Mouse (Mus musculus): ENCODE results near the gene Pebp1. TPM values are rescaled to one million over a fixed set of nuclear protein-coding genes. Genes with fewer than 3 reads are reported as not detected.
A peak's percentile ranks its signal among the peaks of the same experiment; 100 is the strongest.

Gene Pebp1
- polyA plus RNA-seq, 1 experiment from 2014 or later = 763 TPM

- no peaks in the 10 kb centered on the region for H3K9me3 ChIP-seq
- peaks cover 22% of the 10 kb centered on the region for H3K36me3 ChIP-seq
- H3K4me2 ChIP-seq (replicated peaks) = no peak overlapping the region
- 84% methylated on average over 3 of the region's 3 CpGs for WGBS
- no peak overlapping the region for H3K27ac ChIP-seq
- H3K27me3 ChIP-seq = no peaks in the 10 kb centered on the region
- no peak overlapping the region for H3K9ac ChIP-seq
- no peak; the same call in 1 of the 2 replicates for ATAC-seq (ENCODE audit: low FRiP score, low read depth)
- H3K4me1 ChIP-seq = peaks cover 11% of the 10 kb centered on the region; the same call in 1 of the 2 replicates
- H3K4me3 ChIP-seq = no peak overlapping the region
These were observed 35.7 kb downstream of the Pebp1 start for GRCm38 (mm10) chr5:117251763-117252162.

DNA sequence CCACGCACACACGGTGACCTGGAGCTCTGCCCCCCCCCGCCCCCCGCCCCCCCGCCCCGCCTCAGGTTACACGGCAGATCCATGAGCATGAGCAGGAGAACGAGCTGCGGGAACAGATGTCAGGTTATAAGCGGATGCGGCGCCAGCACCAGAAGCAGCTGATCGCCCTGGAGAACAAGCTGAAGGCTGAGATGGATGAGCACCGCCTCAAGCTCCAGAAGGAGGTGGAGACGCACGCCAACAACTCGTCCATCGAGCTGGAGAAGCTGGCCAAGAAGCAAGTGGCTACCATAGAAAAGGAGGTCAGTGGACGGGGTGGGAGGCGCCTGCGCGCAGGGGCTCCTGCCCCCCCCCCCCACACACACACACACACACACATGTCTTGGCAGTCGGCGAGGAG lies 36.6 kb downstream of the Pebp1 start:
- H3K9ac ChIP-seq = no peak overlapping the region
- ATAC-seq (ENCODE audit: low FRiP score, low read depth) = no peak
- H3K27ac ChIP-seq = no peak overlapping the region
- H3K4me3 ChIP-seq = no peak overlapping the region
- H3K4me2 ChIP-seq (replicated peaks) = no peak overlapping the region
- no peaks in the 10 kb centered on the region for H3K27me3 ChIP-seq
- H3K36me3 ChIP-seq = peaks cover 13% of the 10 kb centered on the region
- no peaks in the 10 kb centered on the region for H3K9me3 ChIP-seq
- WGBS = 52% methylated on average over 24 of the region's 24 CpGs
- peaks cover 11% of the 10 kb centered on the region; the same call in 1 of the 2 replicates for H3K4me1 ChIP-seq

DNA sequence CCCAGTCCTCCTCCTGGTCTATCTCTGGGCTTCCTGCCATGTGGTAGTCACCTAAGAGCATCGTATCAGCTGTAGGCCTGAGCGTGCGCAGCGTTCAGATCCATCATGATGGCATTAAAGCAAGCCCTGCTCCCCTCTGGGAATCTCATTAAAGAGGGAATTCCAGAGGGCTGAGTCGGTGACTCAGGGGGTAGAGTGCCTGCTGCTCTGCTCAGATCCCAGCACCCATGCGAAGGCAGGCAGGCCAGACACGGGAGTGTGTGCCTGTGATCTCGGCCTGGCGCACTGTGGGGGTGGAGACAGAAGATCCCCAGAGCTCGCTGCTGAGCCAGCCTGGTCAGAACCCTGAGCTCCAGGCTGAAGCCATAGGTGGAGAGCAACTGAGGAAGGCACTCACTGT lies 39.1 kb downstream of the Pebp1 start:
- no peak overlapping the region for H3K4me2 ChIP-seq (replicated peaks)
- ATAC-seq (ENCODE audit: low FRiP score, low read depth) = no peak
- no peak overlapping the region for H3K4me3 ChIP-seq
- H3K4me1 ChIP-seq = peaks cover 11% of the 10 kb centered on the region; the same call in 1 of the 2 replicates
- 19% methylated on average over 10 of the region's 10 CpGs for WGBS
- H3K9me3 ChIP-seq = no peaks in the 10 kb centered on the region
- no peak overlapping the region for H3K27ac ChIP-seq
- no peak overlapping the region for H3K9ac ChIP-seq
- peaks cover 11% of the 10 kb centered on the region for H3K36me3 ChIP-seq
- peaks cover 2% of the 10 kb centered on the region for H3K27me3 ChIP-seq

DNA sequence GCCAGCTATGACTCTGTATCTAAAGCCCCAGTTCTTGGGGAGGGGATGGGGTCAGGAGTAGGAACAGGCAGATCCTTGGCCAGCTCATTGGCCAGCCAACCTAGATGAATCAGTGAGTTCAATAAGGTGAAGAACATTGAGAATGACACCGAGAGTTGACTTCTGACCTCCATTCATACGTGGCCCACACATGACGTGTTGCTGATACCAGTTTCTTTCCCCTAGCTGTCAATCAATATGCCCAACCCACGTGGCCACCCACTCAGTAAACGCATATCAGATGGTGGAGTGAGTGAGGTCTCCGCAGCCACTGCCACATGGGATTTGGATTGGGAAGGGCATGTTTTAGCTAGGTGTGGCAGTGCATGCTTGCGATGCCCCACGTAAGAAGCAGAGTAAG lies 42.3 kb downstream of the Pebp1 start:
- H3K36me3 ChIP-seq = no peaks in the 10 kb centered on the region
- ATAC-seq (ENCODE audit: low FRiP score, low read depth) = no peak
- no peak overlapping the region for H3K4me3 ChIP-seq
- peaks cover 20% of the 10 kb centered on the region for H3K4me1 ChIP-seq
- WGBS = 86% methylated on average over 8 of the region's 8 CpGs
- no peak overlapping the region for H3K9ac ChIP-seq
- H3K27me3 ChIP-seq = peaks cover 24% of the 10 kb centered on the region
- no peak overlapping the region for H3K27ac ChIP-seq
- H3K9me3 ChIP-seq = no peaks in the 10 kb centered on the region
- H3K4me2 ChIP-seq (replicated peaks) = no peak overlapping the region

DNA sequence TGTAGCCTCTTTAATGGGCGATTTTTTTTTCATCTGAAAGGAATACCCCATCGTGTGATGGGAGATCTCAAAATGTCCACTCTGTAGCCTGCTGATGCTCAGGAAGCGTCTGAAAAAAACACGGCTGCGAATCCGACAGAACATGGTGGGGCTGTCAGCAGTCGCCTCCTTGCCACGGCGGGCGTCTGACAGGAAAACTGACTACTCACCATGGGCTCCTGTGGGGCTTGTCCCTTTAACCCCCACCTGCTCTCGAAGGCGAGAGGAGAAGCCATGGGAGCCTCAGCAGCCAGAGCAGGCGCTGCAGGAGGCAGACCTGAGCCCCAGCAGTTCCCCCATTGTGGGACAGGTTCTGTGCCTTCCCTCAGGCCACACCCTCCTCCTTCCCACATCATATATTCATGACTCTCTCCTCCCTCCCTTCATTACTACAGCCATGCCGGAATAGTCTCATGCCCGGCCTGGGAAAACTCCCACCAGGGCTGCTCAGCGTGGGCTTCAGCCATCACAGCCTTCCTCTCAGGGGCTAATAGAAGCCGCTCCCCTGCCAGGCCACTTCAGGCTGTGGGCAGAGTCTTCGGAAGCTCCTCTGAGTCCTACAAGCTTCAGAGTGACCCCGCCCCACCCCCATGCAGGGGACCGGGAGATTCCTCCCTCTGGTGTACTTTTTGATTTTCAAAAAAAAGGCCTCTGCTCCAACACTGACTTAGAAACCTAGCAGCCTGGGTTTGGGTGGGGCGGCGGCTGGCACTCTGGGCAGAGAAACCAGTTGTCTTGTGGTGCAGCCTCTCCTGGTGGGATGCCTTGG lies 44.5 kb downstream of the Pebp1 start:
- H3K9me3 ChIP-seq = no peaks in the 10 kb centered on the region
- ATAC-seq (ENCODE audit: low FRiP score, low read depth) = no peak
- 28% methylated on average over 22 of the region's 22 CpGs for WGBS
- H3K9ac ChIP-seq = peak overlapping the region; percentile 48; the same call in 1 of the 2 replicates
- peaks cover 28% of the 10 kb centered on the region for H3K27me3 ChIP-seq
- peak overlapping the region; percentile 56 for H3K4me2 ChIP-seq (replicated peaks)
- peak overlapping the region; percentile 29 for H3K4me3 ChIP-seq
- no peak overlapping the region for H3K27ac ChIP-seq
- H3K36me3 ChIP-seq = no peaks in the 10 kb centered on the region
- H3K4me1 ChIP-seq = peaks cover 18% of the 10 kb centered on the region

DNA sequence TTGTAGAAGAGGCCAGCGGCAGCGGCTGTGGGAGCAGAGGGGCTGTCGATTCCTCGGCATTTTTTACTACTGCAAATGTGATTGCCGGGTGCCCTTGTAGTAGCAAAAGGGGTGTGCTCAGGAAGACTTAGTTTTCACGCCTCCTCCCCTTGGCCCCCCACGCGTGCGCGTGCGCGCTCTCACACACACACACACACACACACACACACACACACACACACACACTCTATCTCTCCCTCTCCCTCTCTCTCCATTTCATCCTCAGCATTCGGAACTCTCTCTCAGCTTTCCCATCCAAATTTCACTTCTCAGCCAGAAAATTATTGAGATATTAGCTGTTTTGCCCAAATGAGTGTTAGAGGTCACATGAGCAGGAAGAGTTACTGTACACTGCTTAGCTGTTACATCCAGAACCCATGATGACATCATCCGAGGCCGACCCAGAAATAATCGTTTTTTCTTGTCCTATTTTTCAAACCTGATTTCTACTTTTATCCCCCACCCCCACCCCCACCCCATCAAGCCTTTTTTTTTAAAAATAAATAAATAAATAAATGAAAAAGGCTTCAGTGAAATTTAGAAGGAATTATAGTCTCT lies 45.4 kb downstream of the Pebp1 start:
- Histone ChIP-seq H3K27me3 (peaks cover 28% of the 10 kb centered on the region), H3K9me3 (no peaks in the 10 kb centered on the region), H3K4me3 (peak overlapping the region; percentile 7; the same call in 1 of the 2 replicates), H3K36me3 (no peaks in the 10 kb centered on the region), H3K27ac (no peak overlapping the region), H3K4me1 (peaks cover 18% of the 10 kb centered on the region), H3K4me2 (replicated peaks) (peak overlapping the region; percentile 77; the same call in 1 of the 2 replicates), H3K9ac (no peak overlapping the region)
- 38% methylated on average over 10 of the region's 16 CpGs for WGBS
- ATAC-seq (ENCODE audit: low FRiP score, low read depth) = no peak

DNA sequence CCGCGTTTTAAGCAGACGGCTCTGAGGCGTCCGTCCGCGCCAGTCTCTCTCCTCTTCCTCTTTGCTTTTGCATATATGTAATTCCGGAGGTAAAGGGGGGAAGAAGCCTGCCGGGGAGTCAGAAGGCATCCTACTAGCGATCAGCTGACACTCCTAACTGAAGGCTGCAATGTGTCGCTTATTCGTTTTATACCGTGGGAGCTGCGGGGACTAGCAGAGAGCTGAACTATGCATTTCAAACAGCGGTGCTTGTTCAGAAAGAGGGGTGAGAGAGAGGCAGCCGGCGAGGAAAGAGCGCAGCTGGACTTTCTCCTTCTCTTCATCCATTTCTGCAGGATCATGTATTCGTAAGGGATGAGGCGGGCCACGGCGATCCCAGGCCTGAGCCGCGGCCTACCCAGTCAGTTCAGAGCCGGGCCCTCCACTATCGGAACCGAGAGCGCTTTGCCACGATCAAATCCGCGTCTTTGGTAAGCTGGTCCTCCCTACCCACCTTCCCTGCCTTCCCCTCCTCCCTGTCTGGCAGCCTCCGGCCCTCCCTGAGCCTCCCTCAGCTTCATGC lies 46.6 kb downstream of the Pebp1 start:
- peaks cover 28% of the 10 kb centered on the region for H3K27me3 ChIP-seq
- H3K4me3 ChIP-seq = peak overlapping the region; percentile 47
- H3K36me3 ChIP-seq = no peaks in the 10 kb centered on the region
- no peak overlapping the region for H3K27ac ChIP-seq
- no peaks in the 10 kb centered on the region for H3K9me3 ChIP-seq
- peak overlapping the region; percentile 58 for H3K9ac ChIP-seq
- 3% methylated on average over 32 of the region's 32 CpGs for WGBS
- H3K4me2 ChIP-seq (replicated peaks) = peak overlapping the region; percentile 77
- no peak; the same call in 1 of the 2 replicates for ATAC-seq (ENCODE audit: low FRiP score, low read depth)
- H3K4me1 ChIP-seq = peaks cover 18% of the 10 kb centered on the region

- WGBS = 5% methylated on average over 12 of the region's 12 CpGs
- peak overlapping the region; percentile 77 for H3K4me2 ChIP-seq (replicated peaks)
- no peaks in the 10 kb centered on the region for H3K36me3 ChIP-seq
- peaks cover 18% of the 10 kb centered on the region for H3K4me1 ChIP-seq
- peak overlapping the region; percentile 58 for H3K9ac ChIP-seq
- no peak overlapping the region for H3K27ac ChIP-seq
- peaks cover 28% of the 10 kb centered on the region for H3K27me3 ChIP-seq
- H3K4me3 ChIP-seq = peak overlapping the region; percentile 47
- no peaks in the 10 kb centered on the region for H3K9me3 ChIP-seq
- ATAC-seq (ENCODE audit: low FRiP score, low read depth) = no peak
These were observed 47.1 kb downstream of the Pebp1 start for GRCm38 (mm10) chr5:117240321-117240731.

DNA sequence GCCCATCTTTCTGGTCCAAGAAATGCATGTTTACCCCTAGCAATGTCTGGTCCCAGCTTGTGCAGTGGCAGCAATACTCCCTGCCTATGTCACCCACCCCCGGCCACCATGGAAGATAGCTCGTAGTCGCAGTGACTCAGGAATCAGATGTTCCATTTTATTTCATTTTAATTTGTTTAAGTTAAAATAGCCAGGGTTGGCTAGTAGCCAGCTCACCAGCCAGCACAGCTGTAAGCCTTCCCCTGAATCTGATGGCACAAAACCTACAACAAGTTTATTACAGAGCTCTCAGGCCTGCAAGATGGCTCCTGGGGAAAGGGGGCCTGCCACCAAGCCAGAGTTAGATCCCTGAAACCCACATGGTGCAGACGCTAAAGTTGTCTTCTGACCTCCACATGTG lies 48.3 kb downstream of the Pebp1 start:
- H3K9me3 ChIP-seq = no peaks in the 10 kb centered on the region
- H3K36me3 ChIP-seq = 0 out of 2 replicates have a peak, but pooled peaks cover 6% of the 10 kb centered on the region
- ATAC-seq (ENCODE audit: low FRiP score, low read depth) = no peak
- peaks cover 18% of the 10 kb centered on the region for H3K4me1 ChIP-seq
- H3K4me2 ChIP-seq (replicated peaks) = no peak overlapping the region
- 62% methylated on average over 4 of the region's 4 CpGs for WGBS
- peaks cover 28% of the 10 kb centered on the region for H3K27me3 ChIP-seq
- no peak overlapping the region for H3K9ac ChIP-seq
- no peak overlapping the region for H3K4me3 ChIP-seq
- no peak overlapping the region for H3K27ac ChIP-seq

DNA sequence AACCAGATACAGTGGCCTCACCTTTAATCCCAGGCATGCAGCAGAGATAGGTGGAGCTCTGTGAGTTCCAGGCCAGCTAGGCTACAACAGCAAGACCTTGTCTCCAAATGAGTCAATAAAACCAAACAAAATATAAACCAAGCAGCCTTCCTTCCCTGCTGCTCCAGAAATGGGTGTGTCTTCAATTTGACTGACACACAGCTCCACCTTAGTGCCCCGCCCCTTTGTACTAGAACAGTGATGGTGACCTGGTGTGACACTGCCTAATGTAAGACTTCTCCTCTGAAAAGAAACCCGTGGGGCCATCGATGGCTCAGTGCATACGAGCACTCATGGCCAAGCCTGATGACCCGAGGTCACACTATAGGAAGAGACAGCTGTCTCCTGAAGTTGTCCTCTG lies 50.9 kb downstream of the Pebp1 start:
- peaks cover 11% of the 10 kb centered on the region for H3K27me3 ChIP-seq
- no peaks in the 10 kb centered on the region for H3K9me3 ChIP-seq
- H3K4me1 ChIP-seq = peaks cover 11% of the 10 kb centered on the region
- H3K9ac ChIP-seq = no peak overlapping the region
- H3K4me3 ChIP-seq = no peak overlapping the region
- peaks cover 6% of the 10 kb centered on the region; the same call in 1 of the 2 replicates for H3K36me3 ChIP-seq
- H3K4me2 ChIP-seq (replicated peaks) = no peak overlapping the region
- 79% methylated on average over 5 of the region's 5 CpGs for WGBS
- no peak for ATAC-seq (ENCODE audit: low FRiP score, low read depth)
- no peak overlapping the region for H3K27ac ChIP-seq

Measured in limb, embryonic 13.5 days (tissue).